Mouse (Mus musculus) bone marrow macrophage, adult 2 months (primary cell): Measurements from ENCODE around the gene Copg2.

Experiments used
- CTCF ChIP-seq: IDR thresholded peaks from 2 replicates; pipeline ENCODE4 v1.5.1; 2012; ENCODE audit warnings: low read depth, mild to moderate bottlenecking, low read length, moderate library complexity
- POLR2A ChIP-seq: IDR thresholded peaks from 2 replicates; pipeline ENCODE4 v1.6.1; 2012; ENCODE audit warnings: mild to moderate bottlenecking, low read depth, low read length, borderline replicate concordance

GRCm38 (mm10) chr6:30732571-30733130, 163.9 kb downstream of the Copg2 start:
- TF ChIP-seq CTCF (no peak), POLR2A (no peak)
